ENCODE assay signal across 23 mouse cellular contexts in the genomic region with DNA sequence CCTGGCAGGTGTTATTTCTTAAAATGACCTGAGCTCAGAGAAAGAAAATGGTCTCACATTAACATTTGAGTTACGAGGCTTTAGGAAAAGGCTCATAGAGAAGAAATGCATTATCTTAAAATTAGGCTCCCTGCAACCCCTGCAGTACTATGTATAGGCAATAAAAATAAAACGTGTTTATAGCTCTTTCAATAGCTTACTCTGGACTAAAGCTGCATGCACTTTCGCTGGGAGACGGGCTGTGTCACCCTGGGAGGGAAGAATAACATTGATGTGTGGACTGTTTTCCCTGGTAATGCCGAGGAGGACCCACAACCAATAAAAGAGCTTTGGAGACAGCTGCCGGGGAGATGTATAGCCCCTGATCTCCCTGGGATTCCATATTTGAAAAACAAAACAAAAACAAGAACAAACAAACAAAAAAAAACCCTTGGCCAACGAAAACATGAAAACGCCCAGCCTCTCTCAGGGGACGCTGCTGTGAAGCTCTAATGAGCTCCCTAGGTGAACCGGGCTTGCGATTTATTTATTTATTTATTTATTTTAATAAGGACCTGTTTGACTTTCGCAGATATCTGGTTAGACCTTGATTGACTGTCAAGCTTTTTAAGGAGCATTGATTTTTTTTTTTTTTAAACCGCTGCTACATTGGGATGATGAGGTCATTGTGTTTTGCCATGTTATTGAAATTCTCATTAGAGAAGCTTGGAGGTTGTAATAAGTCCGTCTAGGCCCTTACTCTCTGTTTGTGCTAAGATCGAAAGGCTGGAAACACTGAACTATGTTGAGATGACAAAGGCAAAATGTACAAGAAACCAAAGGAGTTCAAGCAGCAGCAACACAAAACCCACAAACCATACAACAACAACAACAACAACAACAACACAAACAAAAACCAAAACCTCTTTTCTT.
DNase-seq lines count a peak whose midpoint lies in the region; ATAC-seq lines count a peak whose summit lies in the region.
"Had no signal": no experiment of that assay in that cellular context is flagged by ENCODE, and none has a peak within 500 bp of the region (broad histone marks: within the 10 kb centered on the region; RNA-seq: fewer than 3 reads in every experiment).

No protein-coding gene starts in this region.

- ATAC-seq in hindbrain, embryonic 14.5 days (ENCODE audit: low FRiP score): no peak
- ATAC-seq in hindbrain, embryonic 16.5 days: no peak
- ATAC-seq in neural tube, embryonic 13.5 days (ENCODE audit: low read depth): peak; percentile 76
- ATAC-seq in midbrain, embryonic 13.5 days: no peak
- ATAC-seq in liver, embryonic 12.5 days: no peak
- ATAC-seq: Patski had no signal

- H3K9ac ChIP-seq in hindbrain, embryonic 14.5 days: no peak overlapping the region
- no peak overlapping the region for H3K9ac ChIP-seq in hindbrain, embryonic 16.5 days (ENCODE audit: low read depth, low read length)
- no peak overlapping the region for H3K9ac ChIP-seq in neural tube, embryonic 13.5 days
- H3K9ac ChIP-seq in midbrain, embryonic 13.5 days (replicated peaks): no peak overlapping the region
- H3K9ac ChIP-seq in liver, embryonic 12.5 days: no peak overlapping the region
- H3K9ac ChIP-seq: heart, embryonic 13.5 days had no signal

- H3K4me1 ChIP-seq in hindbrain, embryonic 14.5 days (replicated peaks; ENCODE audit: control insufficient read depth, insufficient read depth, low read length): no peaks in the 10 kb centered on the region
- H3K4me1 ChIP-seq in hindbrain, embryonic 16.5 days (ENCODE audit: control insufficient read depth, insufficient read depth, low read depth, low read length): no peaks in the 10 kb centered on the region
- peaks cover 27% of the 10 kb centered on the region for H3K4me1 ChIP-seq in neural tube, embryonic 13.5 days (replicated peaks)
- peaks cover 10% of the 10 kb centered on the region for H3K4me1 ChIP-seq in midbrain, embryonic 13.5 days (replicated peaks)
- no peaks in the 10 kb centered on the region for H3K4me1 ChIP-seq in liver, embryonic 12.5 days
- H3K4me1 ChIP-seq: heart, embryonic 13.5 days had no signal

- H3K27me3 ChIP-seq in hindbrain, embryonic 14.5 days (ENCODE audit: control insufficient read depth, insufficient read depth, low read length): no peaks in the 10 kb centered on the region
- no peaks in the 10 kb centered on the region for H3K27me3 ChIP-seq in hindbrain, embryonic 16.5 days (replicated peaks; ENCODE audit: control insufficient read depth, insufficient read depth, low read length)
- H3K27me3 ChIP-seq in neural tube, embryonic 13.5 days: no peaks in the 10 kb centered on the region
- H3K27me3 ChIP-seq in midbrain, embryonic 13.5 days: no peaks in the 10 kb centered on the region
- no peaks in the 10 kb centered on the region for H3K27me3 ChIP-seq in liver, embryonic 12.5 days (replicated peaks)
- H3K27me3 ChIP-seq: CH12.LX; heart, embryonic 13.5 days; Patski had no signal

- no peaks in the 10 kb centered on the region for H3K36me3 ChIP-seq in hindbrain, embryonic 14.5 days (replicated peaks; ENCODE audit: control insufficient read depth, insufficient read depth)
- H3K36me3 ChIP-seq in hindbrain, embryonic 16.5 days (ENCODE audit: control insufficient read depth, insufficient read depth, low read length): no peaks in the 10 kb centered on the region
- H3K36me3 ChIP-seq in neural tube, embryonic 13.5 days: no peaks in the 10 kb centered on the region
- no peaks in the 10 kb centered on the region for H3K36me3 ChIP-seq in midbrain, embryonic 13.5 days
- H3K36me3 ChIP-seq in liver, embryonic 12.5 days: no peaks in the 10 kb centered on the region
- H3K36me3 ChIP-seq: G1E; heart, embryonic 13.5 days had no signal

- H3K4me3 ChIP-seq in hindbrain, embryonic 14.5 days (replicated peaks; ENCODE audit: low read length): no peak overlapping the region
- H3K4me3 ChIP-seq in hindbrain, embryonic 16.5 days (ENCODE audit: low read length): no peak overlapping the region
- no peak overlapping the region for H3K4me3 ChIP-seq in neural tube, embryonic 13.5 days
- H3K4me3 ChIP-seq in midbrain, embryonic 13.5 days (replicated peaks): no peak overlapping the region
- H3K4me3 ChIP-seq in liver, embryonic 12.5 days: no peak overlapping the region
- H3K4me3 ChIP-seq: heart, embryonic 13.5 days had no signal

- DNase-seq in hindbrain, embryonic 14.5 days (ENCODE audit: low spot score): no peak
- DNase-seq in neural tube, embryonic 10.5 days (ENCODE audit: extremely low spot score, low spot score): no peak
- DNase-seq in layer of hippocampus, adult 8-10 months (ENCODE audit: low spot score in 2 of 2): no peak
- DNase-seq: adrenal gland, adult 2 months; B cell, adult 2 months; cerebellum, adult 18-20 months; cerebellum, postnatal 14 days; gastrocnemius, postnatal 10 days; heart, adult 18-20 months; heart, postnatal 14 days; kidney, adult 11 months; kidney, postnatal 14 days; liver; lung, postnatal 4 days; right cerebral cortex, postnatal 14 days had no signal

- 0 out of 2 replicates have a peak overlapping the region, but pooled peaks have one; percentile 10 for H3K27ac ChIP-seq in hindbrain, embryonic 14.5 days
- no peak overlapping the region for H3K27ac ChIP-seq in hindbrain, embryonic 16.5 days (ENCODE audit: low read depth, low read length)
- H3K27ac ChIP-seq in neural tube, embryonic 13.5 days (replicated peaks): peak overlapping the region; percentile 68
- 0 out of 2 replicates have a peak overlapping the region, but pooled peaks have one; percentile 21 for H3K27ac ChIP-seq in midbrain, embryonic 13.5 days
- H3K27ac ChIP-seq in liver, embryonic 12.5 days: no peak overlapping the region
- H3K27ac ChIP-seq: heart, embryonic 13.5 days had no signal

- no peak overlapping the region for H3K4me2 ChIP-seq in hindbrain, embryonic 14.5 days (replicated peaks)
- H3K4me2 ChIP-seq in hindbrain, embryonic 16.5 days (ENCODE audit: low read length): no peak overlapping the region
- peak overlapping the region; percentile 26 for H3K4me2 ChIP-seq in neural tube, embryonic 13.5 days
- H3K4me2 ChIP-seq in midbrain, embryonic 13.5 days (replicated peaks): no peak overlapping the region
- H3K4me2 ChIP-seq in liver, embryonic 12.5 days: no peak overlapping the region
- H3K4me2 ChIP-seq: heart, embryonic 13.5 days had no signal

- no peaks in the 10 kb centered on the region for H3K9me3 ChIP-seq in hindbrain, embryonic 14.5 days (ENCODE audit: control insufficient read depth, low read length)
- no peaks in the 10 kb centered on the region for H3K9me3 ChIP-seq in hindbrain, embryonic 16.5 days (ENCODE audit: control insufficient read depth, low read length)
- no peaks in the 10 kb centered on the region for H3K9me3 ChIP-seq in neural tube, embryonic 13.5 days
- no peaks in the 10 kb centered on the region for H3K9me3 ChIP-seq in midbrain, embryonic 13.5 days
- no peaks in the 10 kb centered on the region for H3K9me3 ChIP-seq in liver, embryonic 12.5 days (replicated peaks)
- H3K9me3 ChIP-seq: G1E; heart, embryonic 13.5 days had no signal

- 56% methylated on average over 15 of the region's 15 CpGs for WGBS in hindbrain, embryonic 14.5 days
- WGBS in hindbrain, embryonic 16.5 days: 58% methylated on average over 15 of the region's 15 CpGs
- 32% methylated on average over 15 of the region's 15 CpGs for WGBS in neural tube, embryonic 13.5 days
- WGBS in midbrain, embryonic 13.5 days: 63% methylated on average over 15 of the region's 15 CpGs
- 66% methylated on average over 15 of the region's 15 CpGs for WGBS in liver, embryonic 12.5 days (ENCODE audit: insufficient replicate concordance)

Comparison
In these comparisons a context has a peak if more than half of its experiments do, and no peak if none do; other contexts are left out.
1. H3K27ac ChIP-seq: peak in hindbrain, embryonic 14.5 days (single experiment), neural tube, embryonic 13.5 days (single experiment) and midbrain, embryonic 13.5 days (single experiment); none in hindbrain, embryonic 16.5 days (single experiment) and liver, embryonic 12.5 days (single experiment).